Mouse (Mus musculus): ENCODE measurements around the gene St3gal5.

- no peak for TF ChIP-seq BHLHE40 (IDR thresholded peaks at IDR 0.05; ENCODE audit: low read depth, low read length)
- no peak for TF ChIP-seq POLR2A (IDR thresholded peaks at IDR 0.05; ENCODE audit: low read depth, low read length)
- no peak for TF ChIP-seq CTCF (conservative IDR thresholded peaks at IDR 0.05 in 1 of 2, IDR thresholded peaks at IDR 0.05 in 1 of 2; ENCODE audit: low read depth in 2 of 2, low read length in 2 of 2)
- TF ChIP-seq ZMIZ1 (IDR thresholded peaks at IDR 0.05; ENCODE audit: low read depth, low read length), result no peak
- TF ChIP-seq MAX (IDR thresholded peaks at IDR 0.05; ENCODE audit: low read length), result no peak
- TF ChIP-seq MAZ (IDR thresholded peaks at IDR 0.05; ENCODE audit: low read depth, low read length), result no peak
- no peak for TF ChIP-seq USF1 (IDR thresholded peaks at IDR 0.05; ENCODE audit: low read depth, low read length)
- TF ChIP-seq ZKSCAN1 (IDR thresholded peaks at IDR 0.05; ENCODE audit: borderline replicate concordance, low read depth, low read length), result no peak
- no peak for TF ChIP-seq JUND (conservative IDR thresholded peaks at IDR 0.05; ENCODE audit: low read depth, low read length)
- no peak for TF ChIP-seq E2F4 (IDR thresholded peaks at IDR 0.05; ENCODE audit: insufficient replicate concordance, low read depth, low read length)
- TF ChIP-seq SMC3 (IDR thresholded peaks at IDR 0.05; ENCODE audit: low read depth, low read length), result no peak
Observed at GRCm38 (mm10) chr6:72110577-72110976, 13.2 kb downstream of the St3gal5 start.
